In the genomic region with DNA sequence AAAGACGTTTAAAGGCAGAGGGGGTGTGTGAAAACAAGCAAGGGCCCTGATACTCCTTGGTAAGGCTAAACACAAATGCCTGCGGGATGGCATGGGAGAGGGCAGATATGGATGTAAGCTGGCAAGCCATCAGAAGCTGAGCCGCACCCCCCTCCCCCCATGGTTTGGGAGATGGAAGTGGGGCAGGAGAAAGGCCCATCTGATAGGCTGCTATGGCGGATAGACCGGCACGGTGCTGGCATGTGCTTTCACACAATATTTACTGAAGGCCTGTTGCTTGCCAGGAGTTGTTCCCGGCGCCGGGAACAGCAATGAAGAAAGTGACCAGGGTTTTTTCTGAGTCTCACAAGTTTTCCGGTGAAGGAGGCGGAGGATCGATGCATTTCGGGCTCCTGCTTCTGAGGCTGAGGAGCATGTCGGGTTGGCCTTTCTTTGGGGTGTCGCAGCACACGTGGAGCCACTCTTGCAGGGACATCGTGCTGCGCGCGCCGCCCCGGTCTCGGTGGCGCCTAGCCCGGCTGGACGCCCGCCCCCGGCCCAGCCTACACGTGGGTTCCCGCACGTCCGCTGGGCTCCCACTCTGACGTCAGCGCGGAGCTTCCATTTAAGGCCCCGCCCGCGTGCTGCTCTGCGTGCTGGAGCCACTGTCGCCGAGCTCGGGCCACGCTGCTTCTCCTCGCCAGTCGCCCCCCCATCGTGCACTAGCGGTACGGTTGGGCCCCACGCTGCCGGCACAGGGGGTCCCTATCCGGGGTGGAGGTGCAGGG, we compare ENCODE assay signal across 8 mouse cellular contexts. TPM values are rescaled to one million over a fixed set of nuclear protein-coding genes. Genes with fewer than 3 reads are reported as not detected.
DNase-seq lines count a peak whose midpoint lies in the region; ATAC-seq lines count a peak whose summit lies in the region.

No protein-coding gene starts in this region.

- peaks cover 8% of the 10 kb centered on the region for H3K4me1 ChIP-seq in intestine, embryonic 14.5 days (replicated peaks; ENCODE audit: control insufficient read depth, insufficient read depth, low read length)

- WGBS in intestine, embryonic 14.5 days, result 1% methylated on average over 51 of the region's 51 CpGs

- intact Hi-C loops in left cerebral cortex, postnatal 14 days (cut with DNase I), result no loop called here

- H3K4me2 ChIP-seq in intestine, embryonic 14.5 days (ENCODE audit: low read length), result peak overlapping the region; percentile 91

- DNase-seq in adrenal gland, adult 18-20 months (ENCODE audit: low spot score in 2 of 2), result peak; percentile 94 to 95
- DNase-seq in embryo, embryonic 11 days, result peak; percentile 97
- DNase-seq in gastrocnemius, postnatal 25 days, result peak; percentile 94
- peak; percentile 98 for DNase-seq in intestine, embryonic 14.5 days (ENCODE audit: low spot score)
- peak; percentile 92 to 96 for DNase-seq in left cerebral cortex, postnatal 14 days (ENCODE audit: low spot score in 2 of 2)
- DNase-seq in right cerebral cortex, postnatal 14 days, result peak; percentile 97
- DNase-seq in urinary bladder, postnatal 25 days (ENCODE audit: low spot score), result peak; percentile 95

- no peaks in the 10 kb centered on the region for H3K27me3 ChIP-seq in intestine, embryonic 14.5 days (replicated peaks; ENCODE audit: control insufficient read depth, insufficient read depth, low read length)

- H3K4me3 ChIP-seq in intestine, embryonic 14.5 days (ENCODE audit: low read depth, low read length), result peak overlapping the region; percentile 96

- peak overlapping the region; percentile 98 for H3K9ac ChIP-seq in intestine, embryonic 14.5 days (ENCODE audit: low read length)

- no peaks in the 10 kb centered on the region for H3K9me3 ChIP-seq in intestine, embryonic 14.5 days (ENCODE audit: control insufficient read depth, low read length)

- H3K36me3 ChIP-seq in intestine, embryonic 14.5 days (ENCODE audit: control insufficient read depth, insufficient read depth, low read length), result peaks cover 27% of the 10 kb centered on the region

- peak overlapping the region; percentile 97 for H3K27ac ChIP-seq in intestine, embryonic 14.5 days (ENCODE audit: low read depth)

- peak; percentile 90 for ATAC-seq in intestine, embryonic 14.5 days (replicated peaks; ENCODE audit: low FRiP score, low TSS enrichment, low read depth)
- peak; percentile 85 for ATAC-seq in megakaryocyte-erythroid progenitor cell, adult 5-6 weeks (replicated peaks; ENCODE audit: low FRiP score, low TSS enrichment, poor library complexity, severe bottlenecking)

RNA-seq across cellular contexts. Expression of a gene that starts 4.1 kb away (rescaled TPM):
- total RNA-seq in adrenal gland, adult 18-20 months (2021), result 100 to 1,000 TPM; 439 to 878 TPM
- 1,000 to 10,000 TPM; 2,738 to 2,745 TPM for total RNA-seq in gastrocnemius, postnatal 25 days (2021)
- polyA plus RNA-seq in intestine, embryonic 14.5 days (2014; fragmentation: Nextera tagmentation; extraction: Ambion mirVana), result 2,451 TPM in 2 replicates
- total RNA-seq in left cerebral cortex, postnatal 14 days (2021), result 100 to 1,000 TPM; 497 to 507 TPM
- 663 and 668 TPM in 2 replicates for total RNA-seq in megakaryocyte-erythroid progenitor cell, adult 5-6 weeks (2014; fragmentation: Nextera tagmentation)
- total RNA-seq in megakaryocyte-erythroid progenitor cell, adult 5-6 weeks (2017), result 397 and 483 TPM in 2 replicates

RNA-seq across cellular contexts. Expression of a gene that starts 15.6 kb away (rescaled TPM):
- total RNA-seq in adrenal gland, adult 18-20 months (2021), result not detected
- not detected for total RNA-seq in gastrocnemius, postnatal 25 days (2021)
- polyA plus RNA-seq in intestine, embryonic 14.5 days (2014; fragmentation: Nextera tagmentation; extraction: Ambion mirVana), result not detected in 2 replicates
- total RNA-seq in left cerebral cortex, postnatal 14 days (2021), result not detected
- not detected in 2 replicates for total RNA-seq in megakaryocyte-erythroid progenitor cell, adult 5-6 weeks (2014; fragmentation: Nextera tagmentation)
- not detected in 2 replicates for total RNA-seq in megakaryocyte-erythroid progenitor cell, adult 5-6 weeks (2017)

RNA-seq across cellular contexts. Expression of a gene that starts 49.5 kb away (rescaled TPM):
- 10 to 100 TPM; 37.6 to 40.3 TPM for total RNA-seq in adrenal gland, adult 18-20 months (2021)
- total RNA-seq in gastrocnemius, postnatal 25 days (2021), result 10 to 100 TPM; 13.0 to 15.3 TPM
- polyA plus RNA-seq in intestine, embryonic 14.5 days (2014; fragmentation: Nextera tagmentation; extraction: Ambion mirVana), result 48.7 and 52.9 TPM in 2 replicates
- 10 to 100 TPM; 37.0 to 39.3 TPM for total RNA-seq in left cerebral cortex, postnatal 14 days (2021)
- 64.4 and 68.6 TPM in 2 replicates for total RNA-seq in megakaryocyte-erythroid progenitor cell, adult 5-6 weeks (2014; fragmentation: Nextera tagmentation)
- total RNA-seq in megakaryocyte-erythroid progenitor cell, adult 5-6 weeks (2017), result 144 and 158 TPM in 2 replicates

RNA-seq across cellular contexts. Expression of a gene that starts 49.5 kb away (rescaled TPM):
- 10 to 100 TPM; 23.9 to 26.5 TPM for total RNA-seq in adrenal gland, adult 18-20 months (2021)
- total RNA-seq in gastrocnemius, postnatal 25 days (2021), result 10 to 100 TPM in 1 of 2 experiments, 1 to 10 TPM in 1; 9.8 to 10.9 TPM
- polyA plus RNA-seq in intestine, embryonic 14.5 days (2014; fragmentation: Nextera tagmentation; extraction: Ambion mirVana), result 18.8 and 20.9 TPM in 2 replicates
- total RNA-seq in left cerebral cortex, postnatal 14 days (2021), result 10 to 100 TPM; 11.4 to 13.7 TPM
- total RNA-seq in megakaryocyte-erythroid progenitor cell, adult 5-6 weeks (2014; fragmentation: Nextera tagmentation), result 21.2 and 21.7 TPM in 2 replicates
- total RNA-seq in megakaryocyte-erythroid progenitor cell, adult 5-6 weeks (2017), result 16.2 and 25.1 TPM in 2 replicates

Comparison
In these comparisons a context has a peak if more than half of its experiments do, and no peak if none do; other contexts are left out.
1. Peak in every context shown above with its lines: DNase-seq, ATAC-seq, H3K4me3 ChIP-seq and H3K27ac ChIP-seq.